Mouse (Mus musculus) kidney, postnatal 36 days (tissue): ENCODE data around the gene B130006D01Rik.

Source experiments
- DNase-seq, 2 experiments: peaks; one replicate each; pipeline ENCODE4 v3.0.0; 2021 to 2022; ENCODE audit warnings: mixed read lengths in 2 of 2

The B130006D01Rik gene

DNA sequence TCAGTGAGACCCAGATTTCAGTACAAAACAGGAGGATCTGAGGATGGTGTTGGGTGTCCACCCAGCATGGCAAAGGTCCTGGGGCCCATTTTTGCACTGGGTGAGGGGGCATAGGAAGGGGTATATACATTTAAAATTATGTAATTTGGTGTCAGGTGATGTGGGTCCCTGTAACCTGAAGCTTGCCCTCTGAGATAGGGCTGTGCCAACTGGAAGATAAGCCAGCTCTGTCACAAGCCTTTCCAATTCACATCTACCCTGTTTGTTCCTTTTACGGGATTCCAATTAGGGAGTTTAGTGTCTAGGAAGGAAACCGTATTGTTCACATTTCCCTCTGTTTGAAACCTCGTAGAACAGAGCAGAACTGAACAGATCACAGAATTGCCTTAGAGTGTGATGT lies 49.9 kb downstream of the B130006D01Rik start:
- no peak for DNase-seq
